Mouse (Mus musculus) midbrain, embryonic 13.5 days (tissue): ENCODE data around the gene Serpinh1. TPM values are rescaled to one million over a fixed set of nuclear protein-coding genes. Genes with fewer than 3 reads are reported as not detected.

ENCODE experiments used
- ATAC-seq: fragments of 200-750 bp; cut with Nextera tagmentation; 2 replicates; pipeline ENCODE4 v1.8.0; 2017; ENCODE audit warnings: mild to moderate bottlenecking, moderate TSS enrichment, moderate library complexity
- H3K27ac ChIP-seq: fragments of 300-500 bp; sonication (generic); 2 replicates; pipeline ENCODE4 v1.5.1; 2015; ENCODE audit warnings: inconsistent platforms, mild to moderate bottlenecking, moderate library complexity
- H3K27me3 ChIP-seq: fragments of 300-500 bp; sonication (generic); 2 replicates; pipeline ENCODE4 v1.6.1; 2015; ENCODE audit warnings: mild to moderate bottlenecking, inconsistent platforms
- H3K36me3 ChIP-seq: fragments of 300-500 bp; sonication (generic); 2 replicates; pipeline ENCODE4 v1.6.1; 2015; ENCODE audit warnings: mild to moderate bottlenecking, inconsistent platforms
- H3K4me1 ChIP-seq: fragments of 300-500 bp; sonication (generic); replicated peaks from 2 replicates; pipeline ENCODE4 v1.6.1; 2015; ENCODE audit warnings: inconsistent platforms
- H3K4me2 ChIP-seq: fragments of 300-500 bp; sonication (generic); replicated peaks from 2 replicates; pipeline ENCODE4 v1.6.1; 2015; ENCODE audit warnings: moderate library complexity, mild to moderate bottlenecking, inconsistent platforms
- H3K4me3 ChIP-seq: fragments of 300-500 bp; sonication (generic); replicated peaks from 2 replicates; pipeline ENCODE4 v1.5.1; 2015; ENCODE audit warnings: mild to moderate bottlenecking, inconsistent platforms
- H3K9ac ChIP-seq: fragments of 300-500 bp; sonication (generic); replicated peaks from 2 replicates; pipeline ENCODE4 v1.6.1; 2015; ENCODE audit warnings: mild to moderate bottlenecking, inconsistent platforms
- H3K9me3 ChIP-seq: fragments of 300-500 bp; sonication (generic); 2 replicates; pipeline ENCODE4 v1.6.1; 2016; ENCODE audit warnings: mild to moderate bottlenecking, inconsistent platforms
- WGBS: fragments of 180-500 bp; shearing (Covaris S2); methylation state at CpG from one replicate; pipeline ENCODE4 v1.1.7; 2015; 5-methylcytosine and 5-hydroxymethylcytosine counted together
- polyA plus RNA-seq: library from polyadenylated mRNA; unstranded; fragments of >200 nt; fragmentation: Nextera tagmentation; extraction: Ambion mirVana; gene quantifications from 2 replicates; pipeline ENCODE4 v1.2.1, GENCODE M21; 2015

The Serpinh1 gene
- polyA plus RNA-seq, 1 experiment from 2014 or later: 284 TPM

- ATAC-seq: no peak
- Histone ChIP-seq H3K4me3 (no peak overlapping the region), H3K27ac (no peak overlapping the region), H3K4me1 (peaks cover 70% of the 10 kb centered on the region), H3K27me3 (peaks cover 14% of the 10 kb centered on the region; the same call in 1 of the 2 replicates), H3K9ac (no peak overlapping the region), H3K36me3 (peaks cover 50% of the 10 kb centered on the region), H3K9me3 (no peaks in the 10 kb centered on the region), H3K4me2 (no peak overlapping the region)
- 59% methylated on average over 7 of the region's 7 CpGs for WGBS
These were observed 35.6 kb downstream of the Serpinh1 start for GRCm38 (mm10) chr7:99317475-99317874.

- Histone ChIP-seq H3K9me3 (no peaks in the 10 kb centered on the region), H3K36me3 (peaks cover 40% of the 10 kb centered on the region), H3K4me3 (no peak overlapping the region), H3K27me3 (peaks cover 14% of the 10 kb centered on the region; the same call in 1 of the 2 replicates), H3K27ac (no peak overlapping the region; the same call in 1 of the 2 replicates), H3K4me2 (no peak overlapping the region), H3K4me1 (peaks cover 82% of the 10 kb centered on the region), H3K9ac (no peak overlapping the region)
- no peak for ATAC-seq
- WGBS: 86% methylated on average over 7 of the region's 7 CpGs
These were observed 36.8 kb downstream of the Serpinh1 start for GRCm38 (mm10) chr7:99316207-99316606.

GRCm38 (mm10) chr7:99314565-99314964 lies 38.5 kb downstream of the Serpinh1 start:
- Histone ChIP-seq H3K4me2 (no peak overlapping the region), H3K4me1 (peaks cover 75% of the 10 kb centered on the region), H3K4me3 (no peak overlapping the region), H3K9ac (no peak overlapping the region), H3K27ac (peak overlapping the region; percentile 96; the same call in 1 of the 2 replicates), H3K36me3 (peaks cover 33% of the 10 kb centered on the region), H3K27me3 (peaks cover 14% of the 10 kb centered on the region; the same call in 1 of the 2 replicates), H3K9me3 (no peaks in the 10 kb centered on the region)
- WGBS: 87% methylated on average over 4 of the region's 4 CpGs
- ATAC-seq: no peak

GRCm38 (mm10) chr7:99313253-99313652 lies 39.8 kb downstream of the Serpinh1 start:
- peaks cover 10% of the 10 kb centered on the region; the same call in 1 of the 2 replicates for H3K27me3 ChIP-seq
- H3K9me3 ChIP-seq: no peaks in the 10 kb centered on the region
- H3K4me3 ChIP-seq: no peak overlapping the region
- H3K4me2 ChIP-seq: peak overlapping the region; percentile 33
- WGBS: 35% methylated on average over 8 of the region's 8 CpGs
- H3K36me3 ChIP-seq: peaks cover 30% of the 10 kb centered on the region
- H3K4me1 ChIP-seq: peaks cover 69% of the 10 kb centered on the region
- H3K9ac ChIP-seq: peak overlapping the region; percentile 48; the same call in 1 of the 2 replicates
- peak overlapping the region; percentile 96 for H3K27ac ChIP-seq
- peak; percentile 52 for ATAC-seq

GRCm38 (mm10) chr7:99312671-99313143 lies 40.3 kb downstream of the Serpinh1 start:
- ATAC-seq: peak; percentile 93
- Histone ChIP-seq H3K36me3 (peaks cover 25% of the 10 kb centered on the region), H3K4me1 (peaks cover 72% of the 10 kb centered on the region), H3K27ac (peak overlapping the region; percentile 96), H3K4me2 (peak overlapping the region; percentile 33), H3K9ac (peak overlapping the region; percentile 48; the same call in 1 of the 2 replicates), H3K9me3 (no peaks in the 10 kb centered on the region), H3K27me3 (peaks cover 10% of the 10 kb centered on the region; the same call in 1 of the 2 replicates), H3K4me3 (no peak overlapping the region)
- 10% methylated on average over 8 of the region's 8 CpGs for WGBS

- peaks cover 18% of the 10 kb centered on the region for H3K36me3 ChIP-seq
- no peaks in the 10 kb centered on the region for H3K9me3 ChIP-seq
- ATAC-seq: peak; percentile 57
- WGBS: 38% methylated on average over 4 of the region's 4 CpGs
- H3K9ac ChIP-seq: peak overlapping the region; percentile 48
- H3K4me1 ChIP-seq: peaks cover 72% of the 10 kb centered on the region
- H3K4me3 ChIP-seq: no peak overlapping the region
- peak overlapping the region; percentile 96 for H3K27ac ChIP-seq
- peak overlapping the region; percentile 33 for H3K4me2 ChIP-seq
- H3K27me3 ChIP-seq: peaks cover 9% of the 10 kb centered on the region; the same call in 1 of the 2 replicates
These were observed 41.0 kb downstream of the Serpinh1 start for GRCm38 (mm10) chr7:99312058-99312457.

GRCm38 (mm10) chr7:99311433-99311832 lies 41.6 kb downstream of the Serpinh1 start:
- H3K27me3 ChIP-seq: 0 out of 2 replicates have a peak, but pooled peaks cover 5% of the 10 kb centered on the region
- peak overlapping the region; percentile 33; the same call in 1 of the 2 replicates for H3K4me2 ChIP-seq
- H3K9ac ChIP-seq: peak overlapping the region; percentile 42; the same call in 1 of the 2 replicates
- H3K4me1 ChIP-seq: peaks cover 77% of the 10 kb centered on the region
- no peak for ATAC-seq
- H3K27ac ChIP-seq: peak overlapping the region; percentile 96
- peaks cover 15% of the 10 kb centered on the region for H3K36me3 ChIP-seq
- no peaks in the 10 kb centered on the region for H3K9me3 ChIP-seq
- H3K4me3 ChIP-seq: no peak overlapping the region
- WGBS: 35% methylated on average over 7 of the region's 7 CpGs

- no peak overlapping the region for H3K4me2 ChIP-seq
- peak overlapping the region; percentile 54; the same call in 1 of the 2 replicates for H3K27ac ChIP-seq
- H3K9ac ChIP-seq: peak overlapping the region; percentile 36; the same call in 1 of the 2 replicates
- WGBS: 25% methylated on average over 3 of the region's 3 CpGs
- 0 out of 2 replicates have a peak, but pooled peaks cover 2% of the 10 kb centered on the region for H3K36me3 ChIP-seq
- H3K9me3 ChIP-seq: no peaks in the 10 kb centered on the region
- H3K4me1 ChIP-seq: peaks cover 85% of the 10 kb centered on the region
- H3K27me3 ChIP-seq: no peaks in the 10 kb centered on the region
- ATAC-seq: no peak
- no peak overlapping the region for H3K4me3 ChIP-seq
These were observed 46.4 kb downstream of the Serpinh1 start for GRCm38 (mm10) chr7:99306640-99307039.

- H3K4me1 ChIP-seq: peaks cover 84% of the 10 kb centered on the region
- H3K4me3 ChIP-seq: no peak overlapping the region
- ATAC-seq: no peak
- H3K27ac ChIP-seq: peak overlapping the region; percentile 86; the same call in 1 of the 2 replicates
- H3K9me3 ChIP-seq: no peaks in the 10 kb centered on the region
- no peaks in the 10 kb centered on the region for H3K27me3 ChIP-seq
- 83% methylated on average over 4 of the region's 4 CpGs for WGBS
- H3K4me2 ChIP-seq: no peak overlapping the region
- H3K9ac ChIP-seq: no peak overlapping the region
- 0 out of 2 replicates have a peak, but pooled peaks cover 2% of the 10 kb centered on the region for H3K36me3 ChIP-seq
These were observed 47.4 kb downstream of the Serpinh1 start for GRCm38 (mm10) chr7:99305688-99306087.

- Histone ChIP-seq H3K4me3 (no peak overlapping the region), H3K27ac (peak overlapping the region; percentile 86), H3K9me3 (no peaks in the 10 kb centered on the region), H3K4me1 (peaks cover 91% of the 10 kb centered on the region), H3K9ac (no peak overlapping the region), H3K4me2 (no peak overlapping the region), H3K36me3 (0 out of 2 replicates have a peak, but pooled peaks cover 2% of the 10 kb centered on the region), H3K27me3 (no peaks in the 10 kb centered on the region)
- ATAC-seq: peak; percentile 46
- 53% methylated on average over 5 of the region's 5 CpGs for WGBS
These were observed 48.1 kb downstream of the Serpinh1 start for GRCm38 (mm10) chr7:99304949-99305372.

GRCm38 (mm10) chr7:99304029-99304428 lies 49.0 kb downstream of the Serpinh1 start:
- ATAC-seq: peak; percentile 65
- no peak overlapping the region for H3K4me3 ChIP-seq
- peak overlapping the region; percentile 36; the same call in 1 of the 2 replicates for H3K9ac ChIP-seq
- no peak overlapping the region for H3K4me2 ChIP-seq
- H3K36me3 ChIP-seq: 0 out of 2 replicates have a peak, but pooled peaks cover 2% of the 10 kb centered on the region
- peaks cover 83% of the 10 kb centered on the region for H3K4me1 ChIP-seq
- H3K9me3 ChIP-seq: no peaks in the 10 kb centered on the region
- 26% methylated on average over 6 of the region's 6 CpGs for WGBS
- no peaks in the 10 kb centered on the region for H3K27me3 ChIP-seq
- H3K27ac ChIP-seq: peak overlapping the region; percentile 86

- peak overlapping the region; percentile 26; the same call in 1 of the 2 replicates for H3K27ac ChIP-seq
- no peaks in the 10 kb centered on the region for H3K9me3 ChIP-seq
- no peaks in the 10 kb centered on the region for H3K27me3 ChIP-seq
- peaks cover 55% of the 10 kb centered on the region for H3K4me1 ChIP-seq
- H3K36me3 ChIP-seq: no peaks in the 10 kb centered on the region
- 52% methylated on average over 3 of the region's 3 CpGs for WGBS
- H3K9ac ChIP-seq: no peak overlapping the region
- H3K4me2 ChIP-seq: no peak overlapping the region
- peak; percentile 22; the same call in 1 of the 2 replicates for ATAC-seq
- H3K4me3 ChIP-seq: no peak overlapping the region
These were observed 52.3 kb downstream of the Serpinh1 start for GRCm38 (mm10) chr7:99300650-99301175.
